Mouse (Mus musculus) mature B cell (primary cell): Measurements from ENCODE around the gene Aagab.

Experiments used
- in situ Hi-C: fragments of 300-500 bp; cut with MboI; formaldehyde crosslinking; loops from 2 replicates; pipeline ENCODE4 v1.14.3; 2019

The Aagab gene

DNA sequence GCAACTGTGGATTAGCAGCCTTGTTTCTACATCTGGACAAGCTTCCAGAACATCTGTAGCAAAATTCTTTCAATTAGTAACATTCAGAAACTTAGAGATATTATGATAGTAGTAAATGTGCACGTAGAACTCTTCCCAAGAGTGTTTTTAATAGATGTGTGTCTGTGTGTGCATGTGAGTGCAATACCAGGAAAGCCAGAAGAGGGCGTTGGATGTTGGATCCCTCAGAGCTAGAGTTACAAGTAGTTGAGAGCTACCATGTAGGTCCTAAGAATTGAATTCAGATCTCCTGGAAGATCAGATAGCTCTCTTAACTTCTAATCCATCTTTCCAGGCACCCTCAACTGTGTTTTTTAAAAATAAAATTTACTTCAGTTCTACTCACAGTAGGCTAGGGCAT is 4.1 kb downstream of the Aagab start:
- in situ Hi-C loops = no loop called here

GRCm38 (mm10) chr9:63608006-63608405 is 5.5 kb downstream of the Aagab start:
- in situ Hi-C loops = no loop called here

GRCm38 (mm10) chr9:63609246-63609645 is 6.8 kb downstream of the Aagab start:
- in situ Hi-C loops = no loop called here

- in situ Hi-C loops = no loop called here
Observed at GRCm38 (mm10) chr9:63609776-63610175, 7.3 kb downstream of the Aagab start.

GRCm38 (mm10) chr9:63610231-63610630 is 7.8 kb downstream of the Aagab start:
- in situ Hi-C loops = no loop called here

DNA sequence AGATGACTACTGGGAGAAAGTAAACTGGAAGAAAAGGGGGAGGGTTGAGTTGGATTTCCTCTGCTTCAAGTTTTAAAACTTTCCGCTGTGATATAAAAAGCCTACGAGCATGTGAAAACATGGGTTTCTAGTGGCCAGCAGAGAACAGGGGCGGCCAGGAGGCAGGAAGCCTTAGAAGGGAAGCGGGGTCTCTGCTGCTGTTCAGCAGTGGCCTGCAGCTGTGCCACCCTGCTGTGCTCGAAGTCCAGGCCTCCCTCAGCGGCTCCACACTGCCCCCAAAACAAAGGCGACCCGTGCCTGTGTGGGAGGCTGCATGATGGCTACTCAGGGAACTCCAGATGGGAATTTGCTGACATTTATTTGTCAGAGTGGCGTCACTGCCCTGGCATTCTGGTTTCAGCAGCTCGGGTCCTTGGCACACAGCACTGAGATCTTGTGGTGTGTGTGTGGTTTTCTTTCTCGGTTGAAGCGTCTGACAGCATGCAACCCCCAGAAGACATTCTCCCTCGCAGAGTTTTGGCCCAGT is 8.4 kb downstream of the Aagab start:
- in situ Hi-C loops = no loop called here

DNA sequence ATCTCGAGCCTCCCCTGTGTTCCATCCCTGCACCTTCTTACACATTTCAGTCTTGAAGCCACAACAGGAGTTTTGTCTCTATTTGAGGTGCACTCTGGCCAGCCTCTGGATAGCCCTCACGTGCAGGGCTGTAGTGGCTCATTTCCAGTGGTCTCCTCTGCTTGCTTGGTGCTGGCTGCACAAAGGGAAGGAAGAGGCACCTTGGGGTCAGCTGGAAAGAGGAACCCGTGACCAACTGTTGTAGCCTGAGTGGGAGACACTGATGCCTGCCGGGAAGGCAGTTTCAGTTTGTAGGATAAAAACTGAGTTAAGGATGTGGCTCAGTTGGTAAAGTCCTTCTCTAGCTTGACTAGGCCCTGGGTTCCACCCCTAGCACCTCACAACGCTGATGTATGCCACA is 9.5 kb downstream of the Aagab start:
- in situ Hi-C loops = no loop called here

GRCm38 (mm10) chr9:63612565-63613515 is 10.4 kb downstream of the Aagab start:
- in situ Hi-C loops = no loop called here

- in situ Hi-C loops = no loop called here
Observed at GRCm38 (mm10) chr9:63613569-63613968, 11.1 kb downstream of the Aagab start.

DNA sequence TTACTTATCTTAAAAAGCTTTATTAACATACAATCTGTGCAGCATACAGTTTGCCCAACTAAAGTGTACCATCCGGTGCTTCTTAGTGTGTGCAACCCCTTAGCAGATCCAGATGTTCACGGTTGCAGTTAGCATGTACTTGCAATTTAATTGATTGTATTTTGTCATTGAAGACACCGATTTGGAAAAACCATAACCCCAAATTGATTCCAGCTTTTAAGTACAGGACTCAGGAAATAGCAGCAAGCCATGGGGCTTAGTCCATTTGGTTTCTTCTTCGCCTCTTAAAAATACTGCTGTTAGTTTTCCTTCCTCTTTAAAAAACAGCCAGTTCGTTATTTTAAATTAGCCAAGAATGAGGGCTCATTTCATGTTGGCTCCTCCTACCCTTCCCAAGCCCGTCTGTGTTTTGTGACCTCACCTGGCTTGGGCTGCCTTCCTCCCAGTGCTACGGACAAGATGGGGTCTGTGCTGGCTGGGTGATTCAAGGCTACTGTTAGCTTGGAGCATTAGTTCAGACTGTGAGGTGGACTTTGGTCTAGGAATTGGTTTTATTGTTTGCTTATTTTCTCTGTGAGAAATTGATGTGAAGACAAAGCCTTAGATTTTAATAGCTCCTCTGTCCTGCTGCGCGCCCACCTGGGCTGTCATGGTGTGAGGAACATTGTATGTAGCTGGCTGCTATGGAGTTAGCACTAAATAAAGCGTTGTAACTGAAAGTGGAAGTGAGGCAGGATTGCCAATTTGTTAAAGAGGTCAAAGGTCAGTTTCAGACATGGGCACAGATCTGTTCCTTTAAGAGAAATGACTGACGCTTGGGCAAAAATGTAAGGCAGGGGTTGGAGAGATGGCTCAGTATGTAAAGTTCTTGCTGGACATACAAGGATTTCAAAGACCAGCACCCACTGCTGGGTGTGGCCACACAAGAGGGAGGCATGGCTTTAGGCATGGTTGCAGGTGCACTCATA is 11.8 kb downstream of the Aagab start:
- in situ Hi-C loops = no loop called here

GRCm38 (mm10) chr9:63617967-63618366 is 15.5 kb downstream of the Aagab start:
- in situ Hi-C loops = no loop called here

GRCm38 (mm10) chr9:63623895-63624569 is 21.6 kb downstream of the Aagab start:
- in situ Hi-C loops = no loop called here

- in situ Hi-C loops = no loop called here
Observed at GRCm38 (mm10) chr9:63625090-63625756, 22.8 kb downstream of the Aagab start.

DNA sequence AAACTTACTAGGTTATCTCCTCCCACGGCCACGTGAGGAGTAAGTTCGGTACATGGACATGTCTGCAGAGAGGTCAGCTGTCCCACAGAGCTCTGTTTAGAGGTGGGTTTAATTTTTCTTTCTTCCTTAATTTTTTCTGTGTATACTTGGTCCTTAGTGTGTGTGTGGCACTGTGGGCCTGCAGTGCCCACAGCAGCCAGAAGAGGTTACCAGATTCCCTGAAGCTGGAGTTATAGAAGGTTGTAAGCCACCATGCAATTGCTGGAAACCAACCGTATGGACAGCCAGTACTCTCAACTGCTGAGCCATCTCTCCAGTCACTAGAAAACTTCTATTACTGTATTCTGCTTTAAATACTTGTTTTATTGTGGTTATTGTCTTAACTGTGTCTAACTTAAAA is 29.6 kb downstream of the Aagab start:
- in situ Hi-C loops = no loop called here

DNA sequence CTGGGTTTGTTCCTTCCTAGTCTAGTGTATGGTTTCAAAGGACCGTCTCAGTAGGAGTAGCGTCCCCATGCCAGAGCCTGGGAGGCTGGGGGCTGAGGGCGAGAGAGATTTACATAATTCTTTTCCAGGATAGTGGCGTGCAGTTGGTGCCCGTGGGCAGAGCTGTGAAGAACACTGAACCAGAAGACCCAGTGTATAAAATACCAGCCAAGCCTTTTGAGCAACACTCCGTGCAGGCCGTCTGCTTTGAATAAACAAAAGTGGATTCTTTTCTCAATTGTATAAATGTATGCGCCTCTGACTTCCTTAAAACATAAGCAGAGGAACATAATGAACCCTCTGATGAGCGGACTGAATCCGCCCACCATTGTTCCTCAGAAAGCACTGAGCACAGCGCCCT is 30.5 kb downstream of the Aagab start:
- in situ Hi-C loops = no loop called here

- in situ Hi-C loops = no loop called here
Observed at GRCm38 (mm10) chr9:63633334-63633733, 30.9 kb downstream of the Aagab start.

GRCm38 (mm10) chr9:63636113-63636512 is 33.7 kb downstream of the Aagab start:
- in situ Hi-C loops = no loop called here

GRCm38 (mm10) chr9:63641983-63642646 is 39.7 kb downstream of the Aagab start:
- in situ Hi-C loops = no loop called here

GRCm38 (mm10) chr9:63644011-63644410 is 41.6 kb downstream of the Aagab start:
- in situ Hi-C loops = no loop called here

DNA sequence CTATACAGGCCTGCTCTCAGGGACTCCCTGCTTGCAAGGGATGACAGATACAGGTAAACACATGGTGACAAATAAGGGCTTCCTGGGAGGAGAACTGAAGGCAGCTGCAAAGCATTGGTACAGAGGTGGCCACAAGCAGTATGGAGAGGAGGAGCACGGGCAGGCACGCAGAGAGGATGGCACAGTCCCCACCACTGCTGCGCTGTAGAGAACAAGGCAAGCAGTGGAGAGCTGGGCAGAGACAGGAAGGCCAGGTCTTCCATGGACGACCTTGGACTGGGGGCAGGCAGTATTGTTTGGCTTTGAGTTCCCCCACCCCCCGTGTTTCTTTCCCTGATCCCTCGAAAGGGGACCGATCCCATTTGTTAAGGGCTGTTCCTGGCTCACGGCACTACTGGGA is 42.6 kb downstream of the Aagab start:
- in situ Hi-C loops = no loop called here
